Mouse (Mus musculus) lung, embryonic 16.5 days (tissue): Measurements from ENCODE around the gene Rgs3. TPM values are rescaled to one million over a fixed set of nuclear protein-coding genes. Genes with fewer than 3 reads are reported as not detected.
"Not testable (repeated sequence)": the region's sequence is repeated elsewhere in the genome, so short reads cannot be mapped to it uniquely, and the experiment has no call there.

Experiments used
- ATAC-seq: fragments of 200-750 bp; cut with Nextera tagmentation; 2 replicates; pipeline ENCODE4 v1.8.0; 2017; ENCODE audit warnings: low read depth, mild to moderate bottlenecking, moderate library complexity
- H3K27ac ChIP-seq: fragments of 300-500 bp; sonication (generic); 2 replicates; pipeline ENCODE4 v1.5.1; 2014; ENCODE audit warnings: mild to moderate bottlenecking, control low read depth, low read length
- H3K27me3 ChIP-seq: fragments of 300-500 bp; sonication (generic); 2 replicates; pipeline ENCODE4 v1.6.1; 2014; ENCODE audit warnings: low read depth, low read length, mixed read lengths; ENCODE audit not compliant: control insufficient read depth, insufficient read depth
- H3K36me3 ChIP-seq: fragments of 300-500 bp; sonication (generic); 2 replicates; pipeline ENCODE4 v1.6.1; 2014; ENCODE audit warnings: low read length; ENCODE audit not compliant: control insufficient read depth, insufficient read depth
- H3K4me1 ChIP-seq: fragments of 300-500 bp; sonication (generic); replicated peaks from 2 replicates; pipeline ENCODE4 v1.6.1; 2014; ENCODE audit warnings: low read length, mixed read lengths; ENCODE audit not compliant: control insufficient read depth, insufficient read depth
- H3K4me2 ChIP-seq: fragments of 300-500 bp; sonication (generic); 2 replicates; pipeline ENCODE4 v1.6.1; 2014; ENCODE audit warnings: low read depth, low read length, control low read depth
- H3K4me3 ChIP-seq: fragments of 300-500 bp; sonication (generic); 2 replicates; pipeline ENCODE4 v1.5.1; 2014; ENCODE audit warnings: mild to moderate bottlenecking, low read length, control low read depth
- H3K9ac ChIP-seq: fragments of 300-500 bp; sonication (generic); 2 replicates; pipeline ENCODE4 v1.6.1; 2014; ENCODE audit warnings: low read length, control low read depth
- H3K9me3 ChIP-seq: fragments of 300-500 bp; sonication (generic); 2 replicates; pipeline ENCODE4 v1.6.1; 2016; ENCODE audit warnings: low read length; ENCODE audit not compliant: control insufficient read depth
- WGBS: fragments of 180-500 bp; shearing (Covaris S2); extraction: QIAGEN DNeasy Blood & Tissue Kit; methylation state at CpG from one replicate; pipeline ENCODE4 v1.1.7; 2014; 5-methylcytosine and 5-hydroxymethylcytosine counted together
- polyA plus RNA-seq: library from polyadenylated mRNA; unstranded; fragments of >200 nt; fragmentation: Nextera tagmentation; extraction: Ambion mirVana; gene quantifications from 2 replicates; pipeline ENCODE4 v1.2.1, GENCODE M21; 2015

Gene Rgs3
- polyA plus RNA-seq, 1 experiment from 2014 or later: 57.4 TPM

DNA sequence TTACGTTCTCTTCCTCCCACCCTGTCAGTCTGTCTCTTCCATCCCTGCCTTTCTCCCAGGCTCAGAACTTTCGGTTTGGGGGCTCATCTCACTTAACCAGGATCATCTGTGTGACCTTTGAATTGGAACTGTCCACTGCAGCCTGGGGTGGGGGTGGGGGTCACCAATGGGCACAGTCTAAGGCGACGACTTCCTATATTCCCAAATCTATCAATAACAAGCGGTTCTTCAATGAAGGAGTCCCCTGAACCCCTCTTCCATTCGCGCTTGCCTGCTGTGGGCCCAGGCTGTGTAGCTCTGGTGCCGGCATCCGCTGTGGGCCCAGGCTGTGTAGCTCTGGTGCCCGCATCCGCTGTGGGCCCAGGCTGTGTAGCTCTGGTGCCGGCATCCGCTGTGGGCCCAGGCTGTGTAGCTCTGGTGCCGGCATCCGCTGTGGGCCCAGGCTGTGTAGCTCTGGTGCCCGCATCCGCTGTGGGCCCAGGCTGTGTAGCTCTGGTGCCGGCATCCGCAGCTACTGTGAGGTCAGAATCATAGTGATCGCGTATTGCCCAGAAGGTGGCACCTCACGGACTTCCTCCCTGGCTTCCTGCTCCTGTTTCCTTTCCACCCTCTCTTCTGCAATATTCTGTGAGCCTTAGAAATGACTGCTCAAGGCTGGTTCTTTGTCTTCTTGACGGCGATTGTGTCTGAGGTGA is 34.0 kb downstream of the Rgs3 start:
- not testable (repeated sequence) for H3K4me3 ChIP-seq, H3K9ac ChIP-seq, H3K9me3 ChIP-seq, ATAC-seq, H3K27me3 ChIP-seq, H3K36me3 ChIP-seq, H3K4me2 ChIP-seq, H3K27ac ChIP-seq
- H3K4me1 ChIP-seq: peaks cover 12% of the 10 kb centered on the region
- 89% methylated on average over 24 of the region's 24 CpGs for WGBS

- WGBS: 79% methylated on average over 5 of the region's 5 CpGs
- Histone ChIP-seq H3K4me3 (no peak overlapping the region), H3K4me2 (no peak overlapping the region), H3K4me1 (peaks cover 12% of the 10 kb centered on the region), H3K9ac (no peak overlapping the region), H3K27me3 (no peaks in the 10 kb centered on the region), H3K36me3 (no peaks in the 10 kb centered on the region), H3K27ac (no peak overlapping the region), H3K9me3 (no peaks in the 10 kb centered on the region)
- no peak for ATAC-seq
Measured at GRCm38 (mm10) chr4:62594442-62594841, 34.8 kb downstream of the Rgs3 start.

DNA sequence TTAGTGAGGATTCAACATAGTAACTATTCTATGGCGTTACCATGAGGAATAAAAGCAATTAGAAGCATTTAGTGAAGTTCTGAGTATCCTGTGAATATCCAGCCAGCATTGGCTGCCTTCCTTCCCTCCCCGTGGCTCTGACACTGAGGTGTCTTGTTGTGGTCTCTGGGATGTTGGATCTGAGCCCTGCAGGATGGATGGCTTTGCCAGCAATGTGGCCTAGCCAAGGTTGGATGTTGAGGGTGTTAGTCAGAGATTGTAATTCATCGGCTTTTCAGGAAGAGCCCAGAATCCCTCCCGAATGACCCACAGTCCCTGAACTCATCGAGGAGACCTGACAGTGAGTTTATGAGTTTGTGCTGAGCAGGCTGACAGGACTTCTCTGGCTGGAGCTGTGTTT is 36.4 kb downstream of the Rgs3 start:
- H3K27ac ChIP-seq: no peak overlapping the region
- H3K27me3 ChIP-seq: no peaks in the 10 kb centered on the region
- no peak overlapping the region for H3K4me2 ChIP-seq
- no peak overlapping the region; the same call in 1 of the 2 replicates for H3K9ac ChIP-seq
- peaks cover 7% of the 10 kb centered on the region for H3K4me1 ChIP-seq
- H3K36me3 ChIP-seq: no peaks in the 10 kb centered on the region
- ATAC-seq: no peak
- H3K9me3 ChIP-seq: no peaks in the 10 kb centered on the region
- 54% methylated on average over 5 of the region's 5 CpGs for WGBS
- no peak overlapping the region for H3K4me3 ChIP-seq

DNA sequence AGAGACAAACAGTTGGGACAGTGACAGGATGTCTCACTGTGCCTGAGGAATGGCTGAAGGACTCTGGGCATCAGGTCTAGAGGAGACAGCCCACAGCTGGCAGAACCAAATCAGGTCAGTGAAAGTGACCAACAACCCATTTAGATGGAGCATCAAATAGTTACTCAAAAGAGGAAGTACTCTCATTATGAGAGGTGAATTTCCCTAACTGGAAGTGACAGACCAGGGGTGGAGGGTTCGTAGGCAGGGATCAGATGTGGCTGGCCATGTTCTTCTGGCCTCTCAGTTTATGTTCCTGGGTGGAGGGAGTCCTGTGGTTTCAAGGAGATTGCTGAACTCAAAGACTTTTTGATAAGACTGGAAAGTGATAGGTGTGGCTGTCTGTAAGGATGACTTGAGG is 40.9 kb downstream of the Rgs3 start:
- H3K4me3 ChIP-seq: no peak overlapping the region
- H3K4me2 ChIP-seq: no peak overlapping the region
- 0 out of 2 replicates have a peak, but pooled peaks cover 3% of the 10 kb centered on the region for H3K4me1 ChIP-seq
- no peaks in the 10 kb centered on the region for H3K9me3 ChIP-seq
- WGBS: 58% methylated on average over 1 of the region's 1 CpGs
- no peak overlapping the region for H3K27ac ChIP-seq
- H3K9ac ChIP-seq: no peak overlapping the region
- ATAC-seq: no peak
- no peaks in the 10 kb centered on the region for H3K36me3 ChIP-seq
- H3K27me3 ChIP-seq: no peaks in the 10 kb centered on the region

GRCm38 (mm10) chr4:62603607-62604006 is 44.0 kb downstream of the Rgs3 start:
- no peak overlapping the region for H3K4me2 ChIP-seq
- no peaks in the 10 kb centered on the region for H3K36me3 ChIP-seq
- ATAC-seq: no peak
- H3K9ac ChIP-seq: no peak overlapping the region
- 82% methylated on average over 4 of the region's 4 CpGs for WGBS
- no peaks in the 10 kb centered on the region for H3K9me3 ChIP-seq
- H3K27ac ChIP-seq: no peak overlapping the region
- peaks cover 8% of the 10 kb centered on the region; the same call in 1 of the 2 replicates for H3K4me1 ChIP-seq
- no peak overlapping the region for H3K4me3 ChIP-seq
- no peaks in the 10 kb centered on the region for H3K27me3 ChIP-seq

DNA sequence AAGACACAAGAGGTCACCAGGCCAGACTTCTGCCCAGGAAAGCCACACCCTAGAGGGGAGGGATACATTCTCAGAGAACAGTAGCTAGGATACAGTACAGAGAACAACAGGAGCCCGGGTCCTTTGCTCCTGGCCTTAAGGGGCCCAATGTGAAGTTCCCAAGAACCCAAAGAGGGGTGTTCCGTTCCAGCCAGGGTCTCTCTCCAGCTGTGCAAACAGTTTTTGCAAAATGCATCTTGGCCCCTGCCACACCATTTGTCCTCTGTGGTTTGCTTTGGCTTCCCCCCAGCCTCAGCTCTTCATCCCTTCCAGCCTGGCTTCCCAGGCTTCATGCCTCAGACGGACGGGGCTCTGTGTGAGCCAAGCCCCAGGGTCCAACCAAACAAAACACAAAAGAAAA is 44.4 kb downstream of the Rgs3 start:
- Histone ChIP-seq H3K4me2 (no peak overlapping the region), H3K27ac (no peak overlapping the region), H3K4me1 (peaks cover 8% of the 10 kb centered on the region; the same call in 1 of the 2 replicates), H3K36me3 (no peaks in the 10 kb centered on the region), H3K27me3 (no peaks in the 10 kb centered on the region), H3K9me3 (no peaks in the 10 kb centered on the region), H3K4me3 (no peak overlapping the region), H3K9ac (no peak overlapping the region)
- 49% methylated on average over 4 of the region's 4 CpGs for WGBS
- ATAC-seq: no peak

GRCm38 (mm10) chr4:62605856-62606541 is 46.4 kb downstream of the Rgs3 start:
- H3K4me2 ChIP-seq: no peak overlapping the region
- 85% methylated on average over 9 of the region's 9 CpGs for WGBS
- no peak overlapping the region for H3K4me3 ChIP-seq
- H3K27ac ChIP-seq: peak overlapping the region; percentile 50
- peaks cover 8% of the 10 kb centered on the region; the same call in 1 of the 2 replicates for H3K4me1 ChIP-seq
- no peaks in the 10 kb centered on the region for H3K27me3 ChIP-seq
- ATAC-seq: no peak
- H3K9me3 ChIP-seq: no peaks in the 10 kb centered on the region
- H3K36me3 ChIP-seq: no peaks in the 10 kb centered on the region
- H3K9ac ChIP-seq: no peak overlapping the region

DNA sequence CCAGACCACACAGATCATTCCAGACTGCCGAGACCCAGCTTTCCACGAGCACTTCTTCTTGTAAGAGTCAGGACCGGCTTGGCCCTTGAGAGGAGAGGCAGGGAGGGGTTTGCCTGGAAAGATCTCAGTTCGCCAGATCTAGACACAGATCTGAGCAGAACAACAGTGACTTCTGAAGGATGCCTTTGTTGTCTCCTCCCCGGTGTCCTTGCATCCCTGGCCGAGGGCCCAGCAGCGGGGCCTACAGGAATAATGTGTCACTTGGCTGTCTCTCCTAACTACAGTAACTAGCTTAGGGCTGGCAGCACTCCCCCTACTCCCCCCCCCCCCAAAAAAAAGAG is 46.9 kb downstream of the Rgs3 start:
- Histone ChIP-seq H3K4me3 (no peak overlapping the region), H3K4me1 (peaks cover 8% of the 10 kb centered on the region; the same call in 1 of the 2 replicates), H3K36me3 (no peaks in the 10 kb centered on the region), H3K27ac (peak overlapping the region; percentile 50), H3K27me3 (no peaks in the 10 kb centered on the region), H3K9ac (no peak overlapping the region), H3K9me3 (no peaks in the 10 kb centered on the region), H3K4me2 (no peak overlapping the region)
- WGBS: 26% methylated on average over 7 of the region's 7 CpGs
- ATAC-seq: 0 out of 2 replicates have a peak, but pooled peaks have one; percentile 24

GRCm38 (mm10) chr4:62606905-62607304 is 47.3 kb downstream of the Rgs3 start:
- no peak overlapping the region for H3K4me2 ChIP-seq
- H3K27ac ChIP-seq: peak overlapping the region; percentile 50
- ATAC-seq: peak; percentile 29

More at GRCm38 (mm10) chr4:62606905-62607304, 47.3 kb downstream of the Rgs3 start:
- Histone ChIP-seq H3K9me3 (no peaks in the 10 kb centered on the region), H3K27me3 (no peaks in the 10 kb centered on the region), H3K4me1 (peaks cover 8% of the 10 kb centered on the region; the same call in 1 of the 2 replicates), H3K36me3 (no peaks in the 10 kb centered on the region), H3K9ac (no peak overlapping the region), H3K4me3 (no peak overlapping the region)
- WGBS: 68% methylated on average over 7 of the region's 7 CpGs
